ENCODE assay signal across 16 mouse cellular contexts in genomic region chr5:81046128-81046527, GRCm38 (mm10).
DNase-seq lines count a peak whose midpoint lies in the region; ATAC-seq lines count a peak whose summit lies in the region.
"Had no signal": no experiment of that assay in that cellular context is flagged by ENCODE, and none has a peak within 500 bp of the region (broad histone marks: within the 10 kb centered on the region; RNA-seq: fewer than 3 reads in every experiment).

No protein-coding gene starts in this region.

- peak; percentile 95 for ATAC-seq in frontal cortex, adult (ENCODE audit: low TSS enrichment)
- ATAC-seq: activated CD4-positive, CD25-positive, alpha-beta regulatory T cell, adult 4 months; CD4-positive, CD25-positive, alpha-beta regulatory T cell, adult 4 months; Patski had no signal

- no peak for DNase-seq in frontal cortex, postnatal 25 days (ENCODE audit: low spot score in 2 of 2)
- DNase-seq: adrenal gland, adult 2 months; adrenal gland, adult 8-10 months; adrenal gland, postnatal 10 days; adrenal gland, postnatal 14 days; adrenal gland, postnatal 25 days; adrenal gland, postnatal 36 days; B cell, adult 2 months; cerebellum, adult 11 months; cerebellum, adult 11-12 months; cerebellum, adult 18-20 months; cerebellum, adult 2 months had no signal
